Mouse (Mus musculus): ENCODE measurements at regions not wholly inside any gene's neighbourhood (a gene's known extent, or its start where the extent isn't known, plus 50 kb on each side); places are given as distances from the start of the nearest gene placed in this dataset.

DNA sequence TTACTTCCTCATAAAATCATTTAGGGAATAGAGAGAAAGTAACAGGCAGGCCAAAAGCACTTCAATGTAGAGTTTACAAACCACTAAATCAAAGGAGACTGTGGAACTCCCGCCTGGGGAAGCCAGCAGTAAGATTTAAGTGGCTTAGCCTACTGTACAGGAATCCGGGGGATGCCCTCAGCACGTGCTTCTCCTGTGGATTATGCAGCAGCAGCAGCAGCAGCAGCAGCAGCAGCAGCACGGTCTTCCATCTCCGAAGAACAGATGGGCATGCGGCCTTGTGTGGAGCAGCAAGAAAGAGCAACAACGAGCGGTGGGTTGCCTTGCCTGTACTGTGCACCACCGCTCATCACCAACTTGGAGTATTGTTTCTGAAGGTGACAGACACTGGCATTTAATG is 314.9 kb downstream of the Cd83 start:
- Histone ChIP-seq H3K27ac (no peak overlapping the region), H3K27me3 (peaks cover 19% of the 10 kb centered on the region), H3K4me1 (replicated peaks) (no peaks in the 10 kb centered on the region), H3K4me2 (no peak overlapping the region), H3K36me3 (no peaks in the 10 kb centered on the region), H3K9ac (no peak overlapping the region), H3K9me3 (replicated peaks) (no peaks in the 10 kb centered on the region), H3K4me3 (replicated peaks) (no peak overlapping the region)
- ATAC-seq (ENCODE audit: low read depth) (no peak), DNase-seq (no peak)
- WGBS (ENCODE audit: insufficient replicate concordance), result 65% methylated on average over 9 of the region's 9 CpGs

DNA sequence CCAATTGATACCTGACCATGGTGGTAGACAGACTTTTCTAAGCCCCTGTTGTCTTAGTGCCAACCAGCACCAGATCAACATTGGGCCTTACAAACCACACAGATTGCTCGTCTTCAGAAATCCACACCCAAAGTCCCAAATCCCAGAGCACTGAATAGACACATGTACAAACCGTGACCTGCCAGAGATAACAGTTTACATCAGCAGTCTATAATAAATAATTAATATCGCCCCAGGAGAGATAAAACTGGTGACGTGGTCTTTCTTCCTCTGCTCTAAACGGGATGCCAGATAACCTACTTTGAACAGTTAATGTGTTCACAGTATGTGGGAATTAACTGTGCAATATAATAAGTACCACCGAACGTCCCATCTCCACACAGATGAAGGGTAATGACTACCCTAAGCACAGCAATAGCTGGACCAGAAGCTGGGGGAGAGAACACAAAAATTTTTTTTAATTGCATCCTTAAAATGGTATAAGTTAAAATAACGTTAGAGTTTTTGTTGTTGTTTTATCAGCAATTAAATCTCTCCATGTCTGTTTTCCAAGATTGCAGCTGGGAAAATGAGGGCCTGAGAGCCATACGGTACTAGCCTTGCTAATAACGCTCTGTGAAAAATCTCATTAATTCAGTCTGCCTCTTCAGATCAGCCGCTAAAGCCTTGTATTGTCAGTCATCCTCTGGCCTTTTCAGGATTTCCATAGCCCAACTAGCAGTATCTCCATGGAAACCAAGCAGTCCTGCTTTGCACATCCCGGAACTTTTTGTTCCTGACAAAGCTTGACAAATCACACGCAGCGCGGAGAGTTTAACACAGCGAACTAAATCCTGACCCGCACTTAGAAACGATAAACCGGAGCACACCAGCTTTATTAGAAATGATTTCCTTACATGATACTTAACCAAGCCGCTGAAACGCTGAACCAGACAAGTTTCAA is 315.8 kb downstream of the Cd83 start:
- Histone ChIP-seq H3K36me3 (no peaks in the 10 kb centered on the region), H3K4me2 (no peak overlapping the region), H3K27me3 (peaks cover 19% of the 10 kb centered on the region), H3K9me3 (replicated peaks) (no peaks in the 10 kb centered on the region), H3K4me1 (replicated peaks) (no peaks in the 10 kb centered on the region), H3K9ac (no peak overlapping the region), H3K27ac (no peak overlapping the region), H3K4me3 (replicated peaks) (no peak overlapping the region)
- 30% methylated on average over 21 of the region's 21 CpGs for WGBS (ENCODE audit: insufficient replicate concordance)
- ATAC-seq (ENCODE audit: low read depth) (no peak), DNase-seq (no peak)

- Histone ChIP-seq H3K4me2 (no peak overlapping the region), H3K9me3 (replicated peaks) (no peaks in the 10 kb centered on the region), H3K36me3 (no peaks in the 10 kb centered on the region), H3K9ac (no peak overlapping the region), H3K4me1 (replicated peaks) (no peaks in the 10 kb centered on the region), H3K27me3 (peaks cover 19% of the 10 kb centered on the region), H3K27ac (no peak overlapping the region), H3K4me3 (replicated peaks) (no peak overlapping the region)
- no peak for DNase-seq
- ATAC-seq (ENCODE audit: low read depth), result no peak
- 25% methylated on average over 6 of the region's 6 CpGs for WGBS (ENCODE audit: insufficient replicate concordance)
These were observed 316.6 kb downstream of the Cd83 start for GRCm38 (mm10) chr13:44101161-44101560.

DNA sequence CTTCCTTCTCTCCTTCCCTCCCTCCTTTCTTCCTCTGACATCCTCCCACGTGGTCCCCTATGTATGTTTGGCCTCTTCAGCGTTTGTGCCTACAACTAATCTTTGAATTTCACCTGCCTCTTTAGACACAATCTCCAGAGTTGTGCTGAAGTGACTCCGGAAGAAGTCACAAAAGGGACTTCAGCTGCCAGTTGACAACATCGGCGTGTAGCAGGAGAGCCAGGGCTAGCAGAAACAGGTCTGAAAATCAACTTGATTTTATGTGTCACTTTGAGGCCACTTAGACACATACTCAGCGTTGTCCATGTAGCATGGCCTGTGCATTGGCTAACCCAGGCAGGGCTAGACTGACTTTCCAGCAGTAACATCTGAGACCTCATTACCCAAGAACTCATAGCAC is 317.2 kb downstream of the Cd83 start:
- no peak for ATAC-seq (ENCODE audit: low read depth)
- Histone ChIP-seq H3K4me2 (no peak overlapping the region), H3K9ac (no peak overlapping the region), H3K4me3 (replicated peaks) (no peak overlapping the region), H3K27me3 (peaks cover 19% of the 10 kb centered on the region), H3K36me3 (no peaks in the 10 kb centered on the region), H3K4me1 (replicated peaks) (no peaks in the 10 kb centered on the region), H3K9me3 (replicated peaks) (no peaks in the 10 kb centered on the region), H3K27ac (no peak overlapping the region)
- DNase-seq, result no peak
- 49% methylated on average over 6 of the region's 6 CpGs for WGBS (ENCODE audit: insufficient replicate concordance)

DNA sequence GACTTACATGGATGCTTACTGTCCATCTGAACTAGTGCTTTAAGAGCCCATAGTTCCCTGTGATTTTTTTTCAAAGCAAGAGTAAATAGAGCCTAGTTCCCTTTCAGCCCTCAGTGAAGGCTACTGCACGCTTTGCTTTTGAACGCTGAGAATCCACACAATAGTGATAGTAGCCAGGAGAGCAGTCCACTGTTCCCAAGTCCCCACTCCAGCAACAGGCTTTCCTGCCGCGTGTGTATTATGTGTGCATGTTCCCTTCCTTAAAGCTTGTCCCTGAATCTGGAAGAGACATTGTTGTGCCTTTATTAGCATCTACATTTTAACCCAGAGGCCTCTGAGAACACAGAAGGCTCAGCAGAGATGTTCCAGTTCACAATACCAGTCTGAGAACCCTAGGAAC is 317.7 kb downstream of the Cd83 start:
- Histone ChIP-seq H3K4me3 (replicated peaks) (no peak overlapping the region), H3K9me3 (replicated peaks) (no peaks in the 10 kb centered on the region), H3K27me3 (peaks cover 19% of the 10 kb centered on the region), H3K36me3 (no peaks in the 10 kb centered on the region), H3K27ac (no peak overlapping the region), H3K4me2 (no peak overlapping the region), H3K9ac (no peak overlapping the region), H3K4me1 (replicated peaks) (no peaks in the 10 kb centered on the region)
- ATAC-seq (ENCODE audit: low read depth) (no peak), DNase-seq (no peak)
- WGBS (ENCODE audit: insufficient replicate concordance), result 59% methylated on average over 4 of the region's 4 CpGs

DNA sequence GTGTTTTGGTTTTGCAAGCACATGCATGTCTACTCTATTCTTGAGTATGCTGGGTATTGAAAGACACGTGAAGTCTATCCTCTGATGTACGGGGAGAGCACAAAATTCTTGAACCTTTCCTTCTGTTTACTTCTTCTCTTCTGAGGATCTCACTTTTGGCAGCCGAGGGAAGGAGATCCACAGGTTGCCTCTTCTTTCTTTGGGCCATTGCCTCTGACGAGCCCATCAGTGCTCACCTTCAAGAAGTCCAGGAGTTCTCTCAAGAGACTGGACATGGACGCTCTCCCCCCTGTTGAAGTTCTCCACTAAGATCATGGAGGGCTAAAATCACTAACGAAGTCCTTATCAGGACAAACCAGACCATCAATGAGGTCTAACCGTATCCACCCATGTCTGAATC is 318.8 kb downstream of the Cd83 start:
- Histone ChIP-seq H3K27me3 (peaks cover 19% of the 10 kb centered on the region), H3K4me3 (replicated peaks) (no peak overlapping the region), H3K9me3 (replicated peaks) (no peaks in the 10 kb centered on the region), H3K4me2 (no peak overlapping the region), H3K36me3 (no peaks in the 10 kb centered on the region), H3K4me1 (replicated peaks) (no peaks in the 10 kb centered on the region), H3K9ac (no peak overlapping the region), H3K27ac (no peak overlapping the region)
- no peak for ATAC-seq (ENCODE audit: low read depth)
- no peak for DNase-seq
- 46% methylated on average over 7 of the region's 7 CpGs for WGBS (ENCODE audit: insufficient replicate concordance)

GRCm38 (mm10) chr13:44105161-44105560 is 320.6 kb downstream of the Cd83 start:
- 56% methylated on average over 5 of the region's 5 CpGs for WGBS (ENCODE audit: insufficient replicate concordance)
- Histone ChIP-seq H3K4me1 (replicated peaks) (no peaks in the 10 kb centered on the region), H3K36me3 (no peaks in the 10 kb centered on the region), H3K4me2 (no peak overlapping the region), H3K9me3 (replicated peaks) (no peaks in the 10 kb centered on the region), H3K27ac (no peak overlapping the region), H3K4me3 (replicated peaks) (no peak overlapping the region), H3K9ac (no peak overlapping the region), H3K27me3 (peaks cover 16% of the 10 kb centered on the region)
- no peak for DNase-seq
- no peak for ATAC-seq (ENCODE audit: low read depth)

DNA sequence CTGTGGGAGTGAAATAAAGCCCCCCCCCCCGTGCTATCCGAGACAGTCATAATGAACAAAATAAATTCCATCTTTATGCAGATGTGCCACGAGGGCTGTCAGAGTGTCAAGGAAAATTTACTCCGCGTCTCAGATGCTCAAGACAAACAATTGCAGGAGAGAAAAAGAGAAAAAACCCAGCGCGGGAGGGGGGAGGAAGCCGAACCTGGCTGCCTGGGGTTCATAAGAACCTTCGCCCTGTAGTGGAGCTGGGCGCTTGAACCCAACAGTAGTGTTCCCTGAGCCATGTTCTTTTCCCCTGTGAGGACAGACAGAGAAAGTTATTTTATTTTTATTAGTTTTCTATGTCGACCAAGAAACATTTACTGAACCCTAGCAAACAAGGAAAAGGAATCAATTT is 324.1 kb downstream of the Cd83 start:
- Histone ChIP-seq H3K9me3 (replicated peaks) (no peaks in the 10 kb centered on the region), H3K9ac (no peak overlapping the region), H3K27me3 (no peaks in the 10 kb centered on the region), H3K4me2 (no peak overlapping the region), H3K27ac (no peak overlapping the region), H3K36me3 (no peaks in the 10 kb centered on the region), H3K4me3 (replicated peaks) (no peak overlapping the region), H3K4me1 (replicated peaks) (no peaks in the 10 kb centered on the region)
- WGBS (ENCODE audit: insufficient replicate concordance), result 69% methylated on average over 11 of the region's 11 CpGs
- ATAC-seq (ENCODE audit: low read depth) (no peak), DNase-seq (no peak)

- Histone ChIP-seq H3K9ac (no peak overlapping the region), H3K36me3 (no peaks in the 10 kb centered on the region), H3K4me3 (replicated peaks) (no peak overlapping the region), H3K27me3 (no peaks in the 10 kb centered on the region), H3K9me3 (replicated peaks) (no peaks in the 10 kb centered on the region), H3K27ac (no peak overlapping the region), H3K4me2 (no peak overlapping the region), H3K4me1 (replicated peaks) (no peaks in the 10 kb centered on the region)
- DNase-seq (no peak), ATAC-seq (ENCODE audit: low read depth) (no peak)
- 69% methylated on average over 5 of the region's 5 CpGs for WGBS (ENCODE audit: insufficient replicate concordance)
These were observed 328.5 kb downstream of the Cd83 start for GRCm38 (mm10) chr13:44113043-44113442.

DNA sequence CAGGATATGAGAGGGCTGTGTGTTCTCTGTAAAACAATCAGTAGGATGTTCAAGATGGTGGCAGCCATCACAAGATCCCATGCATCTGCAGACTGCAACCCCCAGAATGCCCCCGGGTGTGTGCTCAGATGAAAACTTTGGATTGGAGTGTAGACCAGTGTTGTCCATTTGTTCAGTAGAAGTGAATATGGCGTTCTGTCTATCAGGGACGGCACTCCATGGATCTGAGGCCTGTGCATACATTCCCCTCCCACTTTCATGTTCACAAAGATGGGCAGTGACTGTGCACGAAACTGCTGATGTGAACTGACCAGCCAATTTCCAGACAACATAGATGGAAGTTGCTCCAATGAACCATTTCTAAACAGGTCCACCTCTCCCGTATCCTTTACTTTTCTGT is 330.3 kb downstream of the Cd83 start:
- no peak for DNase-seq
- no peaks in the 10 kb centered on the region for H3K9me3 ChIP-seq (replicated peaks)
- no peak overlapping the region for H3K27ac ChIP-seq
- H3K27me3 ChIP-seq, result no peaks in the 10 kb centered on the region
- no peak overlapping the region for H3K4me3 ChIP-seq (replicated peaks)
- no peak overlapping the region for H3K4me2 ChIP-seq
- H3K36me3 ChIP-seq, result no peaks in the 10 kb centered on the region
- H3K4me1 ChIP-seq (replicated peaks), result no peaks in the 10 kb centered on the region
- no peak for ATAC-seq (ENCODE audit: low read depth)
- no peak overlapping the region for H3K9ac ChIP-seq
- 68% methylated on average over 5 of the region's 5 CpGs for WGBS (ENCODE audit: insufficient replicate concordance)

DNA sequence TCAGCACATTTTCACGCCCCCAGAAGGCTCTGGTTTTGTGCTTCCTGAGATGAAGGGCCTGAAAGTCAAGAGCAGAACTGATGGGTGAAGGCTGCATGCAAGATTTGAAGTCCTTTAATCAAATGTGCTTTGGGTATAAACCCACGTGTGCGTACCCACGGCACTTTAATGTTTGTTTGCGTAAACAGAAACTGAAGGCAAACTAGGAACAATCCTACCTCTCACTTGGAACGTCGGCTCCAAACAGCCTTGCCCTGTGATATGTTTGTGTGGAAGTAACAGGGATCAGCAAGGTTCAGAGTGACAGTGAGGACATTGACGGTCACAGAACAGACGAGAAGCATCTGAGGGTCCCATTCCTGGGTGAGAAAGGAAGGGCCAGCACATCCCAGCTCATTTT is 333.3 kb downstream of the Cd83 start:
- 64% methylated on average over 9 of the region's 9 CpGs for WGBS (ENCODE audit: insufficient replicate concordance)
- no peak for ATAC-seq (ENCODE audit: low read depth)
- Histone ChIP-seq H3K9me3 (replicated peaks) (no peaks in the 10 kb centered on the region), H3K27ac (no peak overlapping the region), H3K27me3 (no peaks in the 10 kb centered on the region), H3K36me3 (no peaks in the 10 kb centered on the region), H3K4me3 (replicated peaks) (no peak overlapping the region), H3K9ac (no peak overlapping the region), H3K4me1 (replicated peaks) (no peaks in the 10 kb centered on the region), H3K4me2 (no peak overlapping the region)
- DNase-seq, result no peak

DNA sequence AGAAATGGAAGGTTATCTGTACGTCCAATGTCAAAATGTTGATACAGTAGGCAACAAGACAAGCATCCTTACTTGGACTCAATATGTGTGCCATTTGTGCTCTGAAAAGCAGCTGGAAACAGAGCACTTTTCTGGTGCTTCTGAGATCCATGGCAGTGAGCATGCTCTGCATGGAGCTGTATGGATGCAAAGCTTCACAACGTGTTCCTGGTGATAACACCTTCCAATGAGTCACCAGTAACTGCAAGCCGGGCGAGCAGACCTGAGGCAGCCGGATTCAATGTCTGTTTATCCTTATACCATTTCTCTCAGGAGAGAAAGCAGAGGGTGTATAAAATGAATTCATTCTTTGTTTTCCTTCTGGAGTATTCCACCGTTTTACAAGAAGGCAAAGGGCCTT is 334.3 kb downstream of the Cd83 start:
- no peak overlapping the region for H3K9ac ChIP-seq
- no peaks in the 10 kb centered on the region for H3K9me3 ChIP-seq (replicated peaks)
- DNase-seq, result no peak
- H3K36me3 ChIP-seq, result no peaks in the 10 kb centered on the region
- H3K4me1 ChIP-seq (replicated peaks), result no peaks in the 10 kb centered on the region
- H3K27me3 ChIP-seq, result no peaks in the 10 kb centered on the region
- no peak overlapping the region for H3K27ac ChIP-seq
- 65% methylated on average over 6 of the region's 6 CpGs for WGBS (ENCODE audit: insufficient replicate concordance)
- no peak overlapping the region for H3K4me3 ChIP-seq (replicated peaks)
- ATAC-seq (ENCODE audit: low read depth), result no peak
- H3K4me2 ChIP-seq, result no peak overlapping the region
